Mouse (Mus musculus) T-cell, adult 66 days (primary cell): Measurements from ENCODE around the gene Ahdc1. TPM values are rescaled to one million over a fixed set of nuclear protein-coding genes. Genes with fewer than 3 reads are reported as not detected.

Experiments
- total RNA-seq, 2 experiments: library from RNA; stranded (reverse); gene quantifications; 3 replicates in 1 of 2; 4 replicates in 1 of 2; pipeline ENCODE4 v1.2.4; 2023

The Ahdc1 gene
- 10 to 100 TPM; 63.0 to 66.9 TPM for total RNA-seq

GRCm38 (mm10) chr4:133011028-133011820, at the start of gene Ahdc1:
TSS of gene Ahdc1 (plus strand) at chr4:133011260.

GRCm38 (mm10) chr4:132973814-132974398, 37.2 kb upstream of the Ahdc1 start, which contains the start of gene Fgr:
TSS of gene Fgr (plus strand) at chr4:132974095.

Other genes with a start within 250 kb of the Ahdc1 start
- gene Rpa2, start 242.9 kb upstream of the Ahdc1 start, total RNA-seq = 10 to 100 TPM; 55.5 to 59.9 TPM
- gene Themis2, start 214.9 kb upstream of the Ahdc1 start, total RNA-seq = 1 to 10 TPM; 1.2 to 3.4 TPM
- 10 to 100 TPM; 48.9 to 55.3 TPM for gene Ppp1r8, start 168.1 kb upstream of the Ahdc1 start, total RNA-seq
- gene Stx12, start 126.8 kb upstream of the Ahdc1 start, total RNA-seq = 10 to 100 TPM; 20.4 to 27.0 TPM
- gene Fam76a, start 88.7 kb upstream of the Ahdc1 start, total RNA-seq = 10 to 100 TPM; 27.4 to 36.8 TPM
- 1 to 10 TPM; 2.5 to 6.2 TPM for gene Fgr, start 37.2 kb upstream of the Ahdc1 start, total RNA-seq
- gene Wasf2, start 119.2 kb downstream of the Ahdc1 start, total RNA-seq = 100 to 1,000 TPM; 228 to 232 TPM
- gene Cd164l2, start 200.9 kb downstream of the Ahdc1 start, total RNA-seq = 1 to 10 TPM; 2.5 to 3.1 TPM
- not detected for gene Gpr3, start 201.3 kb downstream of the Ahdc1 start, total RNA-seq
- under 1 TPM; 0.50 to 0.56 TPM for gene Map3k6, start 229.6 kb downstream of the Ahdc1 start, total RNA-seq